Mouse (Mus musculus) midbrain, postnatal 0 days (tissue): ENCODE measurements around the gene Atp7a. TPM values are rescaled to one million over a fixed set of nuclear protein-coding genes. Genes with fewer than 3 reads are reported as not detected.
A peak's percentile ranks its signal among the peaks of the same experiment; 100 is the strongest.
"Not testable (repeated sequence)": the region's sequence is repeated elsewhere in the genome, so short reads cannot be mapped to it uniquely, and the experiment has no call there.

Experiments
- ATAC-seq: fragments of 200-750 bp; cut with Nextera tagmentation; 2 replicates; pipeline ENCODE4 v1.8.0; 2017; ENCODE audit warnings: moderate number of reproducible peaks, mild to moderate bottlenecking, moderate TSS enrichment, moderate library complexity; ENCODE audit not compliant: low FRiP score
- DNase-seq: peaks from one replicate; pipeline ENCODE4 v3.0.0-alpha.2; 2015; ENCODE audit warnings: low spot score
- H3K27ac ChIP-seq: fragments of 300-500 bp; sonication (generic); 2 replicates; pipeline ENCODE4 v1.5.1; 2014; ENCODE audit warnings: low read depth, mild to moderate bottlenecking, low read length, mixed read lengths
- H3K27me3 ChIP-seq: fragments of 300-500 bp; sonication (generic); 2 replicates; pipeline ENCODE4 v1.6.1; 2014; ENCODE audit warnings: low read length, control low read depth, mixed read lengths; ENCODE audit not compliant: insufficient read depth
- H3K36me3 ChIP-seq: fragments of 300-500 bp; sonication (generic); 2 replicates; pipeline ENCODE4 v1.6.1; 2014; ENCODE audit warnings: low read length, control low read depth, mixed read lengths; ENCODE audit not compliant: insufficient read depth
- H3K4me1 ChIP-seq: fragments of 300-500 bp; sonication (generic); 2 replicates; pipeline ENCODE4 v1.6.1; 2014; ENCODE audit warnings: mild to moderate bottlenecking, control low read depth, antibody characterized with exemption, low read length, mixed read lengths; ENCODE audit not compliant: insufficient read depth
- H3K4me2 ChIP-seq: fragments of 300-500 bp; sonication (generic); 2 replicates; pipeline ENCODE4 v1.6.1; 2014; ENCODE audit warnings: low read depth, mild to moderate bottlenecking, low read length, mixed read lengths; ENCODE audit not compliant: poor library complexity, severe bottlenecking
- H3K4me3 ChIP-seq: fragments of 300-500 bp; sonication (generic); 2 replicates; pipeline ENCODE4 v1.5.1; 2014; ENCODE audit warnings: low read depth, mild to moderate bottlenecking, low read length, moderate library complexity
- H3K9ac ChIP-seq: fragments of 300-500 bp; sonication (generic); replicated peaks from 2 replicates; pipeline ENCODE4 v1.6.1; 2014; ENCODE audit warnings: mild to moderate bottlenecking, low read length, moderate library complexity, mixed read lengths; ENCODE audit not compliant: poor library complexity, severe bottlenecking
- H3K9me3 ChIP-seq: fragments of 300-500 bp; sonication (generic); 2 replicates; pipeline ENCODE4 v1.6.1; 2016; ENCODE audit warnings: low read length, control low read depth
- CTCF ChIP-seq: IDR thresholded peaks from 2 replicates; pipeline ENCODE4 v1.5.1; 2016; ENCODE audit warnings: antibody characterized with exemption, mild to moderate bottlenecking
- WGBS: fragments of 180-500 bp; shearing (Covaris S2); extraction: QIAGEN DNeasy Blood & Tissue Kit; methylation state at CpG from one replicate; pipeline ENCODE4 v1.1.7; 2014; 5-methylcytosine and 5-hydroxymethylcytosine counted together
- polyA plus RNA-seq: library from polyadenylated mRNA; unstranded; fragments of >200 nt; fragmentation: Nextera tagmentation; extraction: Ambion mirVana; gene quantifications from 2 replicates; pipeline ENCODE4 v1.2.1, GENCODE M21; 2015
- total RNA-seq: library from RNA; depleted of rRNA; stranded (reverse); fragments of >200 nt; gene quantifications from 2 replicates; pipeline ENCODE4 v1.2.3, GENCODE M21; 2014

Gene Atp7a
- total and polyA plus RNA-seq, 2 experiments from 2014 or later, result 7.0 to 10.0 TPM

DNA sequence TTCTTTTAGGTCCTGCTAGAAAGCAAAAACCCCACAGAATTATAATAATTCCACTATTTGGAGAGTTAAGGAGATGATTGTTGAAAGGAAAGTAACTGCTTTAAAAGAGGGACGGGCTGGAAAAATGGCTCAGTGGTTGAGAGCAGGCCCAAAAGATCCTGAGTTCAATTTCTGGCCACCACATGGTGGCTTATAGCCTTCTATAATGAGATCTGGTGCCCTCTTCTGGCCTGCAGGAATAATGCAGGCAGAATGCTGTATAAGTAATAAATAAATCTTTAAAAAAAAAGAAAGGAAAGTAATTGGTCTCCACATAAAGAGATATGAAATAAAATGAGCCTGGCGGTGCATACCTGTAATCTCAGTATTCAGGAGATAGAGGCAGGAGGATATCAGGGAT lies 13.9 kb upstream of the Atp7a start:
- TF ChIP-seq CTCF, result peak; percentile 72
- no peaks in the 10 kb centered on the region for H3K4me1 ChIP-seq
- 26% methylated on average over 2 of the region's 2 CpGs for WGBS
- ATAC-seq (no peak), DNase-seq (peak; percentile 68)
- H3K4me2 ChIP-seq, result no peak overlapping the region
- H3K4me3 ChIP-seq, result no peak overlapping the region
- H3K27ac ChIP-seq, result no peak overlapping the region
- no peaks in the 10 kb centered on the region for H3K9me3 ChIP-seq
- no peaks in the 10 kb centered on the region for H3K27me3 ChIP-seq
- no peaks in the 10 kb centered on the region for H3K36me3 ChIP-seq
- H3K9ac ChIP-seq, result no peak overlapping the region

DNA sequence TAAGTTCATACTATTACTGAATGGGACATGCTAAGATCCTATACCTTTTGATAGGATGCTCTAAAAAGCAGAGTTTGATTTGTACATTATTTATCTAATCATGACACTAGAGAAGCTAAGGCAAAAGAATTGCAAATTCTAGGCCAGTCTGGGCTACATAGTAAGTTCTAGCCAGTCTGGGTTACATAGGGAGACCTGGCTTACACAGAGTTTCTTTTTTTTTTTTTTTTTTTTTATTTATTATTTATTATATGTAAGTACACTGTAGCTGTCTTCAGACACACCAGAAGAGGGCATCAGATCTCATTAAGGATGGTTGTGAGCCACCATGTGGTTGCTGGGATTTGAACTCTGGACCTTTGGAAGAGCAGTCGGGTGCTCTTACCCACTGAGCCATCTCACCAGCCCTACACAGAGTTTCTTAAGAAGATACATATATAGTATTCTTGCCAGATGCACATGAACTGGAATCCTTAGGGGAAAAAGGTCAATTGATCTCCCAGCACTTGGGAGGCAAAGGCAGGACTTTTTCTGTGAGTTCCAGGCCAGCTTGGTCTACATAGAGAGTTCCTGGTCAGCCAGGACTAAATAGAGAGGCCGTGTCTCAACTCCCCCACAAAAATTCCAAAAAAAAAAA lies 12.2 kb upstream of the Atp7a start:
- not testable (repeated sequence) for H3K27ac ChIP-seq, H3K4me1 ChIP-seq, H3K9ac ChIP-seq, H3K4me3 ChIP-seq, ATAC-seq, H3K36me3 ChIP-seq, DNase-seq, H3K9me3 ChIP-seq, H3K27me3 ChIP-seq
- H3K4me2 ChIP-seq, result 0 out of 2 replicates have a peak overlapping the region, but pooled peaks have one; percentile 18
- WGBS, result 63% methylated on average over 2 of the region's 2 CpGs

DNA sequence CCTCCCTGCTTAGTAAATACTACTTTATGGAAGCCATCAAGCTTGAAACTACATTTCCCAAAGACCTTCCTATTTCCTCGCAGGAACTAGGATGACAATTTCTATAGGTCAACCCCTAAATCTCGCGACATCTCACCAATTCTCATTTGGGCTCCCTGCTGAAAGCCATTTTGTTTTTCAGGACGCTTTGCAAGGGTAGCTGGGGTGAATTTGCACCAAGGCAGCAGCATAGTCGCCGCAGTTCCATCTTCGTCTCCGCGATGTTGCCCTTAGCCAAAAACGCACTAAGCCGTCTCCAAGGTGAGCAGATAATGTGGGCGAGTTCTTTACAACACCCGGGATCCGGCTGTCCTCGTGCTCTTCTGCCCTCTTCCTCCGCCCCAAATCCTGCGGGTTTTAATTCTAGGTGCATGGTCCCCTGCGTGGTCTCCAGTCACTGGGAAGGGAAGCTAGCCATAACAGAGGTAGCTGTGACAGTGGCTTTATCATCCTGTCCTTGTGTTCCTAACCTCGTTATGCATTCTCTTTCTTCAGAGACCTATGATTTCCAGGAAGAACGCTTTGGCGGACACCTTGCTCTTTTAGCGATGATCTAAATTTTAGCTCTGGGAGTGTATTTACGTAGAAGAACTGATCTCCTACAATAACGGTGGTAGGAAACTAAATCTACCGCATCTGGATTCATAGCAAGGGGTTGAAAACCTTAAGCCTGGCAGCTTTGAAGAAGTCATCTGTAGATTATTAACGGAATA lies 11.3 kb upstream of the Atp7a start, which contains the start of gene Cox7b:
Cox7b (plus strand) TSS at position 130 of the 752 bp plus-strand sequence.
- H3K9me3 ChIP-seq, result no peaks in the 10 kb centered on the region
- WGBS, result 20% methylated on average over 26 of the region's 26 CpGs
- peak within 1 kb of the TSS; percentile 57 for H3K9ac ChIP-seq
- H3K4me2 ChIP-seq, result peak within 1 kb of the TSS; percentile 48
- TF ChIP-seq CTCF, result no peak
- peak within 1 kb of the TSS; percentile 87 for H3K27ac ChIP-seq
- no peaks in the 10 kb centered on the region for H3K36me3 ChIP-seq
- H3K4me3 ChIP-seq, result peak within 1 kb of the TSS; percentile 49
- ATAC-seq, result peak; percentile 55
- H3K4me1 ChIP-seq, result no peaks in the 10 kb centered on the region
- H3K27me3 ChIP-seq, result no peaks in the 10 kb centered on the region
- peak; percentile 93 for DNase-seq

DNA sequence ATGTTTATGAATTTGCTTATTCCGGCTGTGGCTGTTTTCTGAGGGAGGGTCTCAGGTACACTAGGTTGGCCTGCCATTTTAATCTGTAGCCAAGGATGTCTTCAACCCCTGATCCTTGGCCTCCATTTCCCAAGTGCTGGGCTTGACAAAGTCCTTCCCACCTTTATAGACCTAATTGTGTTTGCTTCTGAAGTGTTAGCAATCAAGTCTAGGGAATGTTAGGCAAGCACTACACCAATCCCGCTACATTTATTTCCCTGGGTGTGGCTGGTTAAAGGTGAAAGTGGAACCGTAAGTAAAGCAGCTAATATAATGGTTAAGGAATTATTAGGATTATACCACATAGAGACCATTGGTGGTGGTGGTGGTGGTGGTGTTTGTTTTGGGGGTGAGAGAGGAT lies 10.0 kb upstream of the Atp7a start:
- no peaks in the 10 kb centered on the region for H3K4me1 ChIP-seq
- H3K27ac ChIP-seq, result no peak overlapping the region
- no peaks in the 10 kb centered on the region for H3K36me3 ChIP-seq
- DNase-seq, result no peak
- H3K9ac ChIP-seq, result no peak overlapping the region
- peak overlapping the region; percentile 48 for H3K4me2 ChIP-seq
- no peaks in the 10 kb centered on the region for H3K27me3 ChIP-seq
- no peak for ATAC-seq
- TF ChIP-seq CTCF, result no peak
- H3K9me3 ChIP-seq, result no peaks in the 10 kb centered on the region
- 97% methylated on average over 3 of the region's 3 CpGs for WGBS
- H3K4me3 ChIP-seq, result no peak overlapping the region; the same call in 1 of the 2 replicates

DNA sequence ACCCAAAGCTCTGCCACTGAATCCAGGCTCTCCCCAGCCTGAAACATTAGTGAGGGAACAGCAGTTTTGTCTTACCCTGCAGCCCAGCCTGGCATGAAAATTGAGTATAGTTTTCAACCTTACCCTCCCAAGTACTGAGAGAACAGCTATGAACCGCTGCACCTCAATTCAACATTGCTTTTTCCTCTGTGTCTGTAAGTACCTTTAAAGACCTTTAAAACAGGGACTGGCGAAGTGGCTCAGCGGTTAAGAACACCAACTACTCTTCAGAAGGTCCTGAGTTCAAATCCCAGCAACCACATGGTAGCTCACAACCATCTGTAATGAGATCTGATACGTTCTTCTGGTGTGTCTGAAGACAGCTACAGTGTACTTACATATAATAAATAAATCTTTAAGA lies 9.6 kb upstream of the Atp7a start:
- H3K9me3 ChIP-seq, result no peaks in the 10 kb centered on the region
- H3K27me3 ChIP-seq, result no peaks in the 10 kb centered on the region
- ATAC-seq (no peak), DNase-seq (no peak)
- no peaks in the 10 kb centered on the region for H3K36me3 ChIP-seq
- no peaks in the 10 kb centered on the region for H3K4me1 ChIP-seq
- WGBS, result 91% methylated on average over 4 of the region's 4 CpGs
- no peak overlapping the region for H3K9ac ChIP-seq
- H3K4me3 ChIP-seq, result no peak overlapping the region
- no peak overlapping the region for H3K4me2 ChIP-seq
- no peak for TF ChIP-seq CTCF
- no peak overlapping the region for H3K27ac ChIP-seq

DNA sequence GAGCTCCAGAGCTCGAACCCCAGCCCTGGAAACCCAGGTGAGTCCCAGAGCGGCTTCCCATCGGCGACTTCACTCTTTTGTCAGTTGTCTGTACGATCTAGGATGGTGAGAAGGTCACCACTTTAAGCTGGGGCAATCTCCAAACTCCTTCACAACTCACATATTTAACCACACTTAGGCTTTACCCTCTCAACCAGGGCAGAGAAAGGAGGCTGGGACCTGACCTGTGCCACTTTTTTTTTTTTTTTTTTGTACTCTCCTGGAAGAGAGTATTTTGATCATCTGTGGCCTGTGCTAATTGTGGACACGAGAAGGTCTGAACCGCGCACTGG lies 233 bp downstream of the Atp7a start:
- H3K9me3 ChIP-seq, result no peaks in the 10 kb centered on the region
- H3K4me2 ChIP-seq, result peak overlapping the region; percentile 51
- peak overlapping the region; percentile 44; the same call in 1 of the 2 replicates for H3K9ac ChIP-seq
- ATAC-seq (no peak; the same call in 1 of the 2 replicates), DNase-seq (no peak)
- no peaks in the 10 kb centered on the region for H3K4me1 ChIP-seq
- TF ChIP-seq CTCF, result no peak
- 16% methylated on average over 8 of the region's 8 CpGs for WGBS
- H3K27ac ChIP-seq, result peak overlapping the region; percentile 59; the same call in 1 of the 2 replicates
- no peaks in the 10 kb centered on the region for H3K36me3 ChIP-seq
- peak overlapping the region; percentile 52 for H3K4me3 ChIP-seq
- H3K27me3 ChIP-seq, result no peaks in the 10 kb centered on the region
